Mouse (Mus musculus) liver, embryonic 15.5 days (tissue): ENCODE measurements at regions not wholly inside any gene's neighbourhood (a gene's known extent, or its start where the extent isn't known, plus 50 kb on each side); places are given as distances from the start of the nearest gene placed in this dataset.

ENCODE experiments used
- ATAC-seq: fragments of 200-750 bp; cut with Nextera tagmentation; 2 replicates; pipeline ENCODE4 v1.8.0; 2017; ENCODE audit warnings: moderate number of reproducible peaks, mild to moderate bottlenecking, moderate library complexity; ENCODE audit not compliant: insufficient read depth
- H3K27ac ChIP-seq: fragments of 300-500 bp; sonication (generic); replicated peaks from 2 replicates; pipeline ENCODE4 v1.5.1; 2015; ENCODE audit warnings: mild to moderate bottlenecking, inconsistent platforms
- H3K27me3 ChIP-seq: fragments of 300-500 bp; sonication (generic); 2 replicates; pipeline ENCODE4 v1.6.1; 2015; ENCODE audit warnings: mild to moderate bottlenecking, inconsistent platforms
- H3K36me3 ChIP-seq: fragments of 300-500 bp; sonication (generic); replicated peaks from 2 replicates; pipeline ENCODE4 v1.6.1; 2015; ENCODE audit warnings: moderate library complexity, mild to moderate bottlenecking, inconsistent platforms
- H3K4me1 ChIP-seq: fragments of 300-500 bp; sonication (generic); replicated peaks from 2 replicates; pipeline ENCODE4 v1.6.1; 2015; ENCODE audit warnings: inconsistent platforms
- H3K4me2 ChIP-seq: fragments of 300-500 bp; sonication (generic); 2 replicates; pipeline ENCODE4 v1.6.1; 2015; ENCODE audit warnings: moderate library complexity, mild to moderate bottlenecking, inconsistent platforms
- H3K4me3 ChIP-seq: fragments of 300-500 bp; sonication (generic); replicated peaks from 2 replicates; pipeline ENCODE4 v1.5.1; 2015; ENCODE audit warnings: mild to moderate bottlenecking, inconsistent platforms
- H3K9ac ChIP-seq: fragments of 300-500 bp; sonication (generic); 2 replicates; pipeline ENCODE4 v1.6.1; 2015; ENCODE audit warnings: moderate library complexity, mild to moderate bottlenecking, inconsistent platforms
- H3K9me3 ChIP-seq: fragments of 300-500 bp; sonication (generic); replicated peaks from 2 replicates; pipeline ENCODE4 v1.6.1; 2016; ENCODE audit warnings: inconsistent platforms
- WGBS: fragments of 180-500 bp; shearing (Covaris S2); methylation state at CpG from one replicate; pipeline ENCODE4 v1.1.7; 2015; ENCODE audit warnings: mixed read lengths; ENCODE audit not compliant: insufficient replicate concordance; 5-methylcytosine and 5-hydroxymethylcytosine counted together

DNA sequence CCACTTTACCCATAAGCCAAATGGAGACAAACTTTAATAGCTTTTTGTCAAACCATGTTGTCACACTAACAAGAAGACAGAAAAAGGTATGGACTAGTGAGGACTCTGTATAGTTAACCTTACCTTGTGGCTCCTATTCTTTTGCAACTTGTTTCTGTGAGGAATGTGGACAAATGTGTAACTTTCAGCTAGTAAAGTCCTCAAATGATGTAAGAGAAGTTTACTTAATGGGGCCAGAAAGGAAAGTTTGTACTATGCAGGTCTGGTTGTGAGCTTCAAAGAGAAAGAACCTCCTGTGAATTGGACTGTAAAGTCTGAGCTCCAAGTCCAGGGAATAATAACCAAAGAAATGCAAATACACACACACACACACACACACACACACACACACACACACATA is 356.7 kb upstream of the Atxn7l3b start:
- Histone ChIP-seq H3K4me1 (no peaks in the 10 kb centered on the region), H3K9me3 (no peaks in the 10 kb centered on the region), H3K27ac (no peak overlapping the region), H3K9ac (no peak overlapping the region), H3K27me3 (no peaks in the 10 kb centered on the region), H3K4me3 (no peak overlapping the region), H3K4me2 (no peak overlapping the region), H3K36me3 (no peaks in the 10 kb centered on the region)
- peak; percentile 71 for ATAC-seq

- Histone ChIP-seq H3K4me3 (no peak overlapping the region), H3K4me2 (no peak overlapping the region), H3K36me3 (no peaks in the 10 kb centered on the region), H3K27ac (no peak overlapping the region), H3K9ac (no peak overlapping the region), H3K27me3 (no peaks in the 10 kb centered on the region), H3K9me3 (no peaks in the 10 kb centered on the region), H3K4me1 (no peaks in the 10 kb centered on the region)
- ATAC-seq = no peak
- WGBS = 67% methylated on average over 13 of the region's 13 CpGs
Observed at GRCm38 (mm10) chr10:113240766-113241372, 312.1 kb upstream of the Atxn7l3b start.
